Mouse (Mus musculus) inflammation-experienced regulatory T-cells, adult 16 weeks (primary cell): Measurements from ENCODE around the gene Gm8897. TPM values are rescaled to one million over a fixed set of nuclear protein-coding genes. Genes with fewer than 3 reads are reported as not detected.

Experiments
- polyA plus RNA-seq: library from polyadenylated mRNA; unstranded; fragments of 100-300 nt; shearing (Covaris generic); gene quantifications from one replicate; pipeline ENCODE4 v1.2.1, GENCODE M21; 2017

The Gm8897 gene
- not detected for polyA plus RNA-seq

GRCm38 (mm10) chr5:11416118-11416517 lies at the start of gene Gm8897:
Gm8897 (plus strand) TSS chr5:11416418.

Other genes with a start within 250 kb of the Gm8897 start
- 0.40 TPM for gene Gm5861, start 233.3 kb upstream of the Gm8897 start, polyA plus RNA-seq
- gene Gm8890, start 160.4 kb upstream of the Gm8897 start, polyA plus RNA-seq: not detected
- gene Speer1, start 74.9 kb upstream of the Gm8897 start, polyA plus RNA-seq: not detected
- 0.37 TPM for gene Gm8906, start 86.3 kb downstream of the Gm8897 start, polyA plus RNA-seq
- gene Gm6460, start 178.5 kb downstream of the Gm8897 start, polyA plus RNA-seq: not detected